Mouse (Mus musculus): ENCODE data around the gene Tut1. TPM values are rescaled to one million over a fixed set of nuclear protein-coding genes. Genes with fewer than 3 reads are reported as not detected.

Gene Tut1
- total RNA-seq, 2 experiments from 2014 or later = 15.0 to 17.3 TPM

- DNase-seq (ENCODE audit: low spot score in 2 of 2) = no peak
Measured at GRCm38 (mm10) chr19:8982303-8983149, 28.9 kb downstream of the Tut1 start.

DNA sequence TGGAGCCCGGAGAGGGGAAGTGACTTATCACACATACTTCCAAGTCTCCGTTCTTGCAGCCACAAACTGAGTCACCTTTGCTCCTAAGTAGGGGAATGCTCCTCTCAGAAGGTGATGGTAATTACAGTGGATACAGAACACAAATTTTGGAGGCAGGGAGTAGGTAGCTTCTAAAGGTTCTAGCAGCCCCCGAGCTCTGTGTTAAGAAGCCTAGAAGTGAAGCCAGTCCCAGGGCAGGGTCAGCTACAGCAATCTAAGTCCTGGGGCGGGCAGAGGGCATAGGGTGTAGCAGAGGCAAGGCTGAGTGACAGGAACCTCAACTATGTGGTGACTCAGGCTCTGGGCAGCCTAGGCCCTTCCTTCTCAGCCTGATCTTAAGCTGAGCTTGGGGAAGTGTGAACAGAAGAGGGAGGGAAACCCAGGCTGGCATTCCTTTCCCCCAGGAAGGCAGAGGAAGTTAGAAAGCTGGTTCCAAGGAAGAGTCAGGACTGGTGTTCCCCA is 29.6 kb downstream of the Tut1 start:
- DNase-seq (ENCODE audit: low spot score in 2 of 2) = no peak

- peak in 1 of 2 experiments; percentile 53 for DNase-seq (ENCODE audit: low spot score in 2 of 2)
Measured at GRCm38 (mm10) chr19:8984255-8984868, 30.7 kb downstream of the Tut1 start.

GRCm38 (mm10) chr19:8985891-8986290 is 32.2 kb downstream of the Tut1 start:
- DNase-seq (ENCODE audit: low spot score in 2 of 2) = no peak

GRCm38 (mm10) chr19:8987816-8988215 is 34.2 kb downstream of the Tut1 start:
- DNase-seq (ENCODE audit: low spot score in 2 of 2) = no peak

- no peak for DNase-seq (ENCODE audit: low spot score in 2 of 2)
Measured at GRCm38 (mm10) chr19:8988346-8989065, 34.9 kb downstream of the Tut1 start.

- no peak for DNase-seq (ENCODE audit: low spot score in 2 of 2)
Measured at GRCm38 (mm10) chr19:8989066-8989566, 35.5 kb downstream of the Tut1 start, which contains the start of gene Ahnak. Gene Ahnak, plus strand, starts transcription at chr19:8989284.

DNA sequence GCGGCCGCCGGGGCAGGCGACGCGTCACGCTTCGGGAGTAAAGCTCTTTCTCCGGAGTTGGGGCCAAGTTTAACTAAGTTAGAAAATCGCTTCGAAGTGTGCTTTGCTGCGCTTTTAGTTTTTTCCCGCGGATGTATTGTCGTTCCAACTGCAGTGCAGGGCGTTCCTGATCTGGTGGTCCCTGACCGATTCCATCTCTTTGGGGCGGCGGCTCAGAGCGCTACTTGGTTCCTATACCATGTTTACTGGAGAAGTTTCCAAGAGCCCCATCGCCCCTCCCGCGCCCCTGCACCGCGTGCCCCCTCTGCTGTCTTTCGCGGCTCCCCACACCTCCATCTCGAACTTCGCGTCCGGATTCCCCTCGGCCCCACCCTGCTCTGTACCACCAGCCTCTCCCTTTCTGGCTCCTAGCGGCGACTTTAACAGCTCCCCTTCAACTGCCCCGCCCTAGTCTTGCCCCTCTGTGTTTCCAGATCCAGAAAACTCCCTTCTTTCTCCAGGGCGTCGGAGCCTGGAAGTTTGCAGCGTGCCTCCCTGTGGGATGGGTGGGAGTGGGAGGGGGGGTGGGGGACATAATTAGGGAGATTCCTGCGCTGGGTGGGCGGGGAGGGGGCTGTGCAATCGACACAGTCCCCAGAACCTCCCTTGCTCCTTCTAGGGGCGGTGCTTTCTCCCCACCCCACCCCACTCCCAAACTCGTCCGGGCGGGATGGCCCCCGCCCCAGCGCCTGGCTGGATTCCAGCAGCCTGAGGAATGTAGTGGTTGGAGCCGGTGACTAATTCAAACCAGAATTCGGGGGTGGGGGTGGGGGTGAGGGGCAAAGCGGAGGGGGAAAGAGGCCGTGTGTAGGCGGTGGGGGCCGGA is 36.2 kb downstream of the Tut1 start:
- DNase-seq (ENCODE audit: low spot score in 2 of 2) = no peak

DNA sequence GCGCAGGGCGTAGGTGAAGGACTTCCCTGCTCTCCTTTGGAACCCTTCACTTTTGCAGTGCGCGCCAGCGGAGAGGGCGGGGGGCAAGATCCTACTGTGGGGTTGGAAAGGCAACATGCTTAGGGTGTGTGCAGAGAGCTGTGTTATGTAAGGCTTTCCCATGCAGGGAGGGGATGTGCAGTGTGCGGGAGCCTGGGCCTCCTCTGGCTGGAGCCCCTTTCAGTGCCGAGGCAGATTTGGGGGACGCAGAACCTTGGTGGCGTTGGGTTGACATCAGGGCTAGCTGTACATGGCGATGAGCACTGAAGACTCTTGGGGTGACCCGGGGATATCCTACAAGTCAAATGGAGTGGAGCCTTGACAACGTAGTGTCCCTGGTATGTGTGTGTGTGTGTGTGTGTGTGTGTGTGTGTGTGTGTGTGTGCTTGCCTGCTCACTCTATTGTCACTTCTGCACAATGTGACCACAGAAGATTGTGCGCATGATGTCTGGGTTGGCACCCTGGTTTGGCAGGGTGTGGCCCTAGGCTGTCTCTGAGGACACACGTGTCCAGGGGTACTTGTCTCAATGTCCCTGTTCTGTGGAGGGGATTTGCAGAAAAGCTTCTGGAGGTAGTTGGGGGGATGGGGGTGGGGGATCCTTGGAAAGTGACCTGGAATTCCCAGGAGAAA is 36.9 kb downstream of the Tut1 start:
- no peak for DNase-seq (ENCODE audit: low spot score in 2 of 2)

DNA sequence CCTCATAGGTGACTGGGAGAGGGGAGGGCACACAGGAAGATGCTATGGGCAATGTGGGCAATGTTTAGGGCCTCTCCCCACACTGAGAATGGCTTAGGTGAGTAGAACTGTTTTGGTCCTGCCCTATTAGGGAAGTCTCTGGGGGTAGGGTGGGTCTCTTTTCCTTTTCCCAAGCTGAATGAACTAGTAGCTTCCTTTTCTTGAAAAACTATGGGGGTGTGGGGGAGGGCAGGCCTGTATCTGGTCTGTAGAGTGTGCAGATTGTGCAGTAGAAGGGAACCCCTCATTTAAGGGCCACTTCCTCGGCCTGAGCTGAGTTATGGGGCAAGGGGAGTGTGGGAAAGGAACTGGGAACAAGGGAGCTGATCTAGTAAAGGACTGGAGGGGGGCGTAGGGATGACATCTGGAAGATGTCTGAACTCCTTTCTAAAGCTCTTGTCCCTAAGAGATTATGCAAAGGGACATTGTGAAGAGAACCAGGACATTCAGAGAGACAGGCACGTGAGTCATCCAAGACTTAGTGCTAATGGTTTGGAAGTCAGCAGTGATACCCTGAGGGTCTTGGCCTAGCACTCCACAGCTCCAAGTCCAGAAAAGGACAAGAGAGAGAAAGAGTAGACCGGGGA is 37.7 kb downstream of the Tut1 start:
- no peak for DNase-seq (ENCODE audit: low spot score in 2 of 2)

DNA sequence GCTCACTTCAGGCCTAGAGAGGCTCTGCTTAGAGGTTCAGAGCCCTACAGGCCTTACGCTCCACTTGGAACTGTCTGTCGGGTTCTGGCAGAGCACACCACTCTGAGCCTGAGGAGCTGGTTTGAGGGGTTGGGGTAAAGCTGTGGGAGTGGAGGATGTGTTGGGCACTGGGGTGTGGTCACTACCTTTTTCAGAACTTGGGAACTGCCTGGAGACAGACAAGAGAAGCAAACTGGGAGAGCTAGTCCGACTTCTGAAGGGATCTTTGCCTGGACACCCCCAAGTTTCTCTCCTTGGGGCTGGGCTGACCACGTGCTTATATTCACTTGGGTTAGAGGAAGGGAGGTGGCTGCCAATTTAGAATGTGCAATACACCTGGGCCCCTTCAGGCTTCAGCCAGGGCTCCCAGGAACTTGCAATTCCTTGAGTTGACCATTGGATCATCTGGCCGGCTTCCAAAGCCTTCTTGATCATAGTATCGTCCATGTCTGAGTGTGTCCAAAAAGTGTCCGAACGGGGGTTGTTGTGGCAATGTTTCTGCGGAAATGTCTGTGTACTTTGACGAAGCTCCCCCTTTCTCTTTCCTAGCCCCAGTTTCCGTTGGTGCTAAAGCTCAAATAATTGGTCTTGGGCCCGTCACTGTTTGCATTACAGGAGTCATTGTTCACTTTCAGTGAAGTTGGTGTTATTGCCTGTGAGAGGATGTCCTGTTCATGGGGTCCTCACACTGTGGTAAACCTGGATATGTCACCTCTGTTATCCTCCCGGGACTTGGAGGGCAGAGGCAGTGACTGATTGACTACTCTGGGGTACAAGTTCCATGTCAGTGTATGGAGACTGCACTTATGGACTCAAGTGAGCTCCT is 38.5 kb downstream of the Tut1 start:
- DNase-seq (ENCODE audit: low spot score in 2 of 2) = no peak

DNA sequence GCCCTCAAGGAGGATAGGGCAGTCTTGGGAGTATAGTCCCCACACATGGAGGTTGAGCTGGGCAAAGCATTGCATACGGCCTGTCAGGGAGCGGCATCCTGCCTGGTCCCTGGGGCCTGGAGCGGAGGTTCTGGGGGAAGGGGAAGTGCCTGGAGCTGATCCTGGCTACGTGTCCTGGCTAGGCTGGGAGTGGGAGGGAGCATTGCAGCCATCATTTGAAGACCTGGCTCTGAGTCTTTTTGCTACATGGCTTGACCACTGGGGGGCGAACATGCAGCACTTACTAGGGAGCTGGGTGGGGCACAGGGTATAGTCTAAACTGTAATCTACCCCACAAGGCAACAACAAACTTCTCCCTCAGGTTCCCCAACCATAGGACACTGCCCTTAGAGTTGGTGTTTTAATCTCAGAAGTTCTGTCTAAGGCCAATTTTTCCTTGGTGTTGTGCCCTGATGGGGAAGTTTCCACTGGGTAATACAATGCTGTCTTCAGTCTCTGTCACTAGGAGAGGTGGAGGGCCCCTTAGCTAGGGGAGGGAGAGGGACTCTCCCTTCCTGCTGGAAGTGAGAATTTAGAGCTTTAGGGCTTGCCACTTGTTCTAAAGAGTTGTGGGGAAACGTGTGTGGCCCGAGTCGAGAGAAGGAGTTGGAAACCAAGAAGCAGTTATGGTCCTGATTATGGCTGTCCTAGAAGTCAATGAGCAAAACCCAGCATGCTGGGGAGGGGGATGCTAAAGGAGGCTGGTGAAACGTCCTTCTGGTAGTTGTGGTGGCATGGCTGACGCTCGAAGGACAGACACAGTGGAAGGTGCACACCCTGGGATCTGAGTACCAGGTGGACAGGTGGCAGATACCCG is 39.4 kb downstream of the Tut1 start:
- peak; percentile 67 to 81 for DNase-seq (ENCODE audit: low spot score in 2 of 2)

DNA sequence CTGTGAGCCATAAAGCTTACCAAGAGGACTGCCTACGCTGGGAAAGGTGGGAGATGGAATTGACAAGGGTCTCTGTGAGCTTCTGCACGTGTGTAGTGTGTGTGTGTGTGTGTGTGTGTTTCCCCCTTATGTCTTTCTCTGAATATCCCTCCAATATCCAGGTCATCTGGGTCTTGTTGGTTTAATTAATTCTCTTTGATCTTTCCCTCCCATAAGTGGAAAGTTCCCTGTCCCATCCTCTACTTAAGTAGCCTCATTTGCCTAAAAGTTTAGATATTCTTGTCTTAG is 39.9 kb downstream of the Tut1 start:
- no peak for DNase-seq (ENCODE audit: low spot score in 2 of 2)

GRCm38 (mm10) chr19:8994813-8995607 is 41.4 kb downstream of the Tut1 start:
- DNase-seq (ENCODE audit: low spot score in 2 of 2) = no peak

GRCm38 (mm10) chr19:8996601-8997000 is 43.0 kb downstream of the Tut1 start:
- no peak for DNase-seq (ENCODE audit: low spot score in 2 of 2)

DNA sequence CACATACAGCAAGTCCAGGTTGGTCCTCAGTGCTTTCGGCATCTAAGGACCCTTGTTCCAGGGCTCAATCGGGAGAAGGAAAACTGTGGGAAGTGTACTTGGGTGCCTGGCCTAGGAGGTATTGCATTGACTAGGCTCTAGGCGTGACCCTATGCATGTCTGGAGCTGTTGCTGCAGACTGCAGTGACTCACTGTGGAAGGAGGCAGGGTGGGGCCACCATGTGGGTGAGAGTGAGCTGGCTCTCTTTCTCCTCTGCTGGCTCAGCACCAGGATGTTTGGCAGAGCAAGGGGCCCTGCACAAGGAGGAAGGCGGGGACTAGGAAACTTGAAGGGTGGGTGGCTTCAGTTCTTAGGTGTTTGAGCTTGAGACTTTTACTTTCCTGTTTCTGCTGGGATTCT is 43.9 kb downstream of the Tut1 start:
- DNase-seq (ENCODE audit: low spot score in 2 of 2) = no peak

DNA sequence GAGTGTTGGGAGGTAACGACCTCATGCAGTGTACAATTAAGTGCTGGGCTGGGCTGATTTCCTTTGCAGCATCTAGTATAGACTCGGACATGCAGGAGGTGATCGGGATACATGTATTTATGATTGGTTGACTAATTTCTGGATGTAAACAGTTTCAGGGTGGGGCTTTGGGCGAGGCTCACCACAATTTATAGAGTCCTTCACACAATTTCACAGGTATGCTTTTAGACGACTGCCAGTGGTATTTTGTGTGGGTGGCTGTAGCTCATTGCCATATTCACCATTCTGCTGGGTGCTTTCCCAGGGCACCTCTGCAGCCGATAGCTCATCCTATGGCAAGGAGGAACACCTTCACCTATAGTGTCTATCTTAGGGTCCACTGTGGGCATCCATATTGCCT is 44.9 kb downstream of the Tut1 start:
- DNase-seq (ENCODE audit: low spot score in 2 of 2) = no peak
